Mouse (Mus musculus): ENCODE results near the gene Clta. TPM values are rescaled to one million over a fixed set of nuclear protein-coding genes. Genes with fewer than 3 reads are reported as not detected.

The Clta gene
- total RNA-seq, 2 experiments from 2014 or later = 333 to 335 TPM

DNA sequence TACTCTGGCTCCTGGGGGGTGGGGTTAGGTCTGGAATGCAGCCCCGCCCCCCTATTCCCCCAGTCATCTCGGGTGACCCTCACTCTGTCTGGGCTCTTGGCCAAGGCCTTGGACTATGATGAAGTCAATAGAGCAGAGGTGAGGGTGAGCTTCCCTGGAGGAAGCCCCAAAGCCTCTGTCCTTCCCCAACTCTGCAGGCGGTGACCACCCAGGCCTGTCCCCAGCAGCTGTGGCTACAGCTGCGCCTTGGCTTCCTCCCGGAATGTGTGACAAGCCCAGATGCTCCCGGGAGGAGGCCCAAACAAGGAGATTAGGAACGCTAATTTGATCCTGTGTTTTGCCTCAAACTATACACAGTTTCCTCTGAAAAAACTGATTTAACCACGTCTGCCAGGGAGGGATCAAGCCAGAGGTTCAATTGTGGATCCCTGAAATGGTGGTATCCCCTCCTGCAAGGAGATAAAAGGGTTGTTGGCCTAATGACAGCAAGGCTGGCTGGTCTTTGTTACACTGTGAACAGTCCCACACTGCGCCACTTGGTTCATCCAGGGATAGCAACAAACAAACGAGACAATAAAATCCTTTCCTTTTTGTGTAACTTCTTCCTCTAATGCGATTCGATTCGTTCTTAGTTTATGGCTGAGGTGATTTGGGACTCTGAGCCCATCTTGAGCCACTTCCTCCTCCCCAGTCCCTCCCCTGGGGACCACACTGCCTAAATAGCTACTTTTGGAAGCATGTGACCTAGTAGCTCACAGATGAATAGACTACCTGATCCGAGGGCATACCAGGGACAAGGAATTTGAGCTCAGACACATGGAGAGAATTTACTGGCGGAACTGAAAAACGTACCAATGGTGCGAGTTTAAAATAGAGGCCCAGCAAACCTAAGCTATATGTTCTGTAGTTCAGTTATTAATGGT is 25.5 kb upstream of the Clta start:
- DNase-seq (ENCODE audit: extremely low spot score in 1 of 2, low spot score in 2 of 2) = peak in 1 of 2 experiments; percentile 80
- intact Hi-C loops (cut with DNase I) = no loop called here

- DNase-seq (ENCODE audit: extremely low spot score in 1 of 2, low spot score in 2 of 2) = peak; percentile 90 to 93
- intact Hi-C loops (cut with DNase I) = loop anchor here (5.0 kb wide), 2 partner anchors 52 to 72 kb away; no protein-coding TSS in a partner anchor
Measured at GRCm38 (mm10) chr4:43979746-43980145, 24.5 kb upstream of the Clta start.

- intact Hi-C loops (cut with DNase I) = loop anchor here (5.0 kb wide), 2 partner anchors 53 to 73 kb away; no protein-coding TSS in a partner anchor
- no peak for DNase-seq (ENCODE audit: extremely low spot score in 1 of 2, low spot score in 2 of 2)
Measured at GRCm38 (mm10) chr4:43980236-43980635, 24.0 kb upstream of the Clta start.

- no peak for DNase-seq (ENCODE audit: extremely low spot score in 1 of 2, low spot score in 2 of 2)
- intact Hi-C loops (cut with DNase I) = loop anchor here (5.0 kb wide), 2 partner anchors 54 to 74 kb away; no protein-coding TSS in a partner anchor
Measured at GRCm38 (mm10) chr4:43980846-43981245, 23.4 kb upstream of the Clta start.

DNA sequence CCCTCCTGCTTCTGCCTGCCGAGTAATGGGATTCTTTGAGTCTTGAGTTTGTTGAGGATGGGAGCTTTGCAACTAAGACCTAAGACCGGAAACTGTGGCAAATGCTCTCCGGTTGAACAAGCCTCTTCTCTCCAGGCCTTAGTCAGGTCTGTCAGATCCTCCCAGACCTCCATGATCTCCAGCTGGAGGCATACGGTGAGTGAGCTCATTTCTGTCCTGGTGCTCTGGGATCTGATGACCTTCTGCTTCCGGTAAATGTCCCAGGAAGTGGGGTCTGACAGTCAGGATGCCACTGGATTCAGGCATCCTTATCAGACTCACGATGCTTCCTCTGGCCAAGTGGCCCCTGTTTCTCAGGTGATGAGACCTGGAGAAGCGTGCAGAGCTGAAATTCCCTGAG is 23.0 kb upstream of the Clta start:
- DNase-seq (ENCODE audit: extremely low spot score in 1 of 2, low spot score in 2 of 2) = no peak
- intact Hi-C loops (cut with DNase I) = loop anchor here (5.0 kb wide), 2 partner anchors 54 to 74 kb away; no protein-coding TSS in a partner anchor

GRCm38 (mm10) chr4:43982053-43982732 is 22.1 kb upstream of the Clta start:
- DNase-seq (ENCODE audit: extremely low spot score in 1 of 2, low spot score in 2 of 2) = peak; percentile 90 to 95
- intact Hi-C loops (cut with DNase I) = loop anchor here (2.0 to 5.0 kb wide), 3 partner anchors 23 to 75 kb away; no protein-coding TSS in a partner anchor

DNA sequence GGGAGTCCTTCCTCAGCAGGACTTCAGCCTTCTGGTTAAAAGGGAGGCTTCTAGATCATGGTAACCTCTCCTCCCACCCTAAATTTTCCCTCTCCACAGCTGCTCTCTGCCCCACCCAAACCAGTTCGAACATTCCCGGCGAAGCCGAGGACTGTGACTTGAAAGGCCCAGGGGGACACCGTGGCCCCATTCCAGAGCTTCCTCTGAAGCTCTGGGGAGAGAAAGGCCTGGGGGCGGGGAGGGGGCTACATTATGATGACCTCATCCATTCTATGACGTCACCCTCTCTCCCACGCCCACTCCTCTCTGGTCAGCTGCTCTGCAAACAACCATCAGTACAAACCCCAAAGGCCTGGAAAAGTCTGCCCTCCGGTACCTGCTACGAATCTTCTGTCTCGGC is 21.1 kb upstream of the Clta start, which contains the start of gene Ccin:
Ccin (plus strand) TSS at position 303 of the 400 bp plus-strand sequence.
- no peak for DNase-seq (ENCODE audit: extremely low spot score in 1 of 2, low spot score in 2 of 2)
- intact Hi-C loops (cut with DNase I) = loop anchor here (2.0 to 5.0 kb wide), 3 partner anchors 24 to 76 kb away; no protein-coding TSS in a partner anchor

DNA sequence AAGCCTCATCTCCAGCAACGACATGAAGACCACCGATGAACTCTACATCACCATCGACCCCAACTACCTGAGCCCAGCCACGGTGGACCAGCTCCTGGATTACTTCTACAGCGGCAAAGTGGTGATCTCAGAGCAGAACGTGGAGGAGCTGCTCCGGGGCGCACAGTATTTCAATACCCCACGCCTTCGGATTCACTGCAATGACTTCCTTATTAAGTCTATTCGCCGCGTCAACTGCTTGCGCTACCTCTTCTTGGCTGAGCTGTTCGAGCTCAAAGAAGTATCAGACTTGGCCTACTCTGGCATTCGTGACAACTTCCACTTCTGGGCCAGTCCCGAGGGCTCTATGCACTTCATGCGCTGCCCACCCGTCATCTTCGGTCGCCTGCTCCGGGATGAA is 20.5 kb upstream of the Clta start:
- intact Hi-C loops (cut with DNase I) = loop anchor here (2.0 to 5.0 kb wide), 3 partner anchors 25 to 76 kb away; no protein-coding TSS in a partner anchor

DNA sequence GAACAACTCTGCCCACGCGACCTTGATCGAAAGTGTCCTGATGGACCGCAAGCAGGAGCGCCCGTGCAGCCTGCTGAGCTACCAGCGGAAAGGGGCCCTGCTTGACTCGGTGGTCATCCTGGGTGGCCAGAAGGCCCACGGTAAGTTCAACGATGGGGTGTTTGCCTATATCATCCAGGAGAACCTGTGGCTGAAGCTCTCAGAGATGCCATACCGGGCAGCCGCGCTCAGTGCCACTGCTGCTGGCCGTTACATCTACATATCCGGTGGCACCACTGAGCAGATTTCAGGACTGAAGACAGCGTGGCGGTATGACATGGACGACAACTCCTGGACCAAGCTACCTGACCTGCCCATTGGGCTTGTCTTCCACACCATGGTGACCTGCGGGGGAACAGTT is 19.9 kb upstream of the Clta start:
- intact Hi-C loops (cut with DNase I) = loop anchor here (5.0 kb wide), 2 partner anchors 57 to 77 kb away; no protein-coding TSS in a partner anchor
- DNase-seq (ENCODE audit: extremely low spot score in 1 of 2, low spot score in 2 of 2) = no peak

More for the DNA sequence above, 20.5 kb upstream of the Clta start:
- no peak for DNase-seq (ENCODE audit: extremely low spot score in 1 of 2, low spot score in 2 of 2)

DNA sequence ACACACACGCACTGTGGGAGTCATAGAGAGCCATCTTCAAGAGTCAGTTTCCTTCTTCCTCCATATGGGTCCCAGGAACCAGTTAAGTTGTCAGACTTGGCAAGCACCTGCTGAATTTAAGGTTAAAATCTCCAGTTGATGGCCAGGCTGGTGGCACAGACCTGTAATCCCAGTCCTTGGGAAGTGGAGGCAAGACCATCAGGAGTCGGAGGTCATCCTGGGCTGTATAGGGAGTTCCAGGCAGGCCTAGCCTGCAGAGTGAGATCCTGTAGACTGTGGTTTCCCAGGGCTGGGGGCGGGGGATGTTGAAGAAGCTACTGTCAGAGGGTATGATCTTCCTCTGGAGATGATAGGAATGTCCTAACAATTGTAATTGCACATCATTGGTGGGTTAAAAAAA is 15.3 kb upstream of the Clta start:
- no peak for DNase-seq (ENCODE audit: extremely low spot score in 1 of 2, low spot score in 2 of 2)
- intact Hi-C loops (cut with DNase I) = no loop called here

DNA sequence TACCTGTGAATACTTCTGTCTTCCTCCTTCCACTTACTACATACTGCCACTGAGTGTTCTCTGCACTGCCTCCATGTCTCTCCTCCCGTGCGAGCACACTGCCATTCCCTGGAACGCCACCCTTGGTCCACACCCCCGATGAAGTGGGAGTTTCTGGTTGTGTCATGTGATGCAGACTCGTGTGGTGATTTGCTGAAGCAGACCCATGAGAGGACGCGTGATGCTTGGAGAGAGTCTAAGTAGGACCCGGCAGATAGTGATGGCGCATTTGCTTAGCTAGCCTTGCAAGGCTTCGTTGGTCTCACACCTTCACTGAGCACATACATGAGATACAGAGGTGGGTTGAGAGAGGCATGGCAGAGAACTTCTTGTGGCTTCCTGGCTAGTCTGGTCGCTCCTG is 11.2 kb upstream of the Clta start:
- no peak for DNase-seq (ENCODE audit: extremely low spot score in 1 of 2, low spot score in 2 of 2)

GRCm38 (mm10) chr4:43994342-43994741 is 9.9 kb upstream of the Clta start:
- intact Hi-C loops (cut with DNase I) = no loop called here
- DNase-seq (ENCODE audit: extremely low spot score in 1 of 2, low spot score in 2 of 2) = no peak

More for the DNA sequence above, 11.2 kb upstream of the Clta start:
- intact Hi-C loops (cut with DNase I) = no loop called here

DNA sequence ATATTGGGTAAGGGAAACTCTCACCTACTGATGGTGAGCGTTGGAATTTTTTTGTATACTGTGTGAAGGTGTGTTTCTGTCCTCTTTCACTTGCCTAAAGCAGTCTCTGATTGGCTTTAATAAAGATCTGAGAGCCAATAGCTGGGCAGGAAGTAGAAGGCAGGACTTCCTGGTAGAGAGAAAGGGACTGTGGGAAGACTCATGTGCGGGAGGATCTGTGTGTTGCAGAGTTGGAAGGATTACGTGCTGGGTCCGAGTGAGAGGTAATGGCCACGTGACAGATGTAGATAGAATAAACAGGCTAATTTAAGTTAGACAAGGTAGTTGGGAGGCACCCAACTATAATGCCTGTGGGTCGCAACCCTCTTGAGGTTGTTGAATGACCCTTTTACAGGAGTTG is 630 bp upstream of the Clta start:
- DNase-seq (ENCODE audit: extremely low spot score in 1 of 2, low spot score in 2 of 2) = no peak
- intact Hi-C loops (cut with DNase I) = no loop called here

DNA sequence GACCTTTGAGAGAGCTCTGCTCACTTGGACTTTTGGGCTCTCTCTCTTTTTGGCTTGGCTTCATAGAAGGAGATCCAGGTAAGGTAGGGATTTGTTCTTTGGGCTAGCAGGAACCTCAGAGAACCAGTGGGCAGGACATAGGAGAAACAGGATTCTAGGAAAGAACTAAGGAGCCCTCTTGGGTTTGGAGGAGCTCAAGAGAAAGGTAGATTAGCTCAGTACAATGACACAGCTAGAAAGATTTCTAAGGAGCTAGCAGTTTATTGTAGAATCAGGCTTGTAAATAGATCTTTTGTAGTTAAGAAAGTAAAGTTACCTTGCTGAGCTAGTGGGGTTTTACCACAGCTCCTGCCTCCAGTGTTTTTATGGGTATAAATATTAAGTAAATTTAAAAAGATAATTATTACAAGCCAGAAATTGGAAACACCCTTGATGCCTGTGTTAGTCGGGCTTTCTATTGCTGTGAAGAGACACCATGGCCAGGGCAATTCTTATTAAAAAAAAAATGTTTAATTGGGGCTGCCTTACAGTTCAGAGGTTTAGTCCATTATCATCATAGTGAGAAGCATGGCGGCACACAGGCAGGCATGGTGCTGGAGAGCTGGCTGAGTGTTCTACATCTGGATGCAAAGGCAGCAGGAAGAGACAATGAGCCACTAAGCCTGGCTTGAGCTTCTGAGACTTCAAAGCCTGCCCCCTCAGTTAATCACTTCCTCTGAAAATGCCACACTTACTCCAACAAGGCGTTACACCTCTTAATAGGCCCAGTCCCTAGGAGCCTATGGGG is 564 bp downstream of the Clta start:
- no peak for DNase-seq (ENCODE audit: extremely low spot score in 1 of 2, low spot score in 2 of 2)
- intact Hi-C loops (cut with DNase I) = no loop called here

GRCm38 (mm10) chr4:44010176-44010575 is 5.9 kb downstream of the Clta start:
- DNase-seq (ENCODE audit: extremely low spot score in 1 of 2, low spot score in 2 of 2) = no peak
- intact Hi-C loops (cut with DNase I) = no loop called here

DNA sequence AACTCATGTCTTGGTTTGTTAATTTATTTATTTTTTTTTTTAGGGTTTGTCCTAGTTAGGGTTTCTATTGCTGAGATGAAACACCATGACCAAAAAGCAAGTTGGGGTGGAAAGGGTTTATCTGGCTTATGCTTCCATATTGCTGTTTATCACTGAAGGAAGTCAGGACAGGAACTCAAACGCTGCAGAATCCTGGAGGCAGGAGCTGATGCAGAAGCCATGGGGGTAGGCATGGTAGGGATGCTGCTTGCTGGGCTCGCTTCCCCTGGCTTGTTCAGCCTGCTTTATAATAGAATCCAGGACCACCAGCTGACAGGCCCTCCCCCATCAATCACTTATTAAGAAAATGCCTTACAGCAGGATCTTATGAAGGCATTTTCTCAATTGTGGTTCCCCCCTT is 6.6 kb downstream of the Clta start:
- intact Hi-C loops (cut with DNase I) = no loop called here
- no peak for DNase-seq (ENCODE audit: extremely low spot score in 1 of 2, low spot score in 2 of 2)

DNA sequence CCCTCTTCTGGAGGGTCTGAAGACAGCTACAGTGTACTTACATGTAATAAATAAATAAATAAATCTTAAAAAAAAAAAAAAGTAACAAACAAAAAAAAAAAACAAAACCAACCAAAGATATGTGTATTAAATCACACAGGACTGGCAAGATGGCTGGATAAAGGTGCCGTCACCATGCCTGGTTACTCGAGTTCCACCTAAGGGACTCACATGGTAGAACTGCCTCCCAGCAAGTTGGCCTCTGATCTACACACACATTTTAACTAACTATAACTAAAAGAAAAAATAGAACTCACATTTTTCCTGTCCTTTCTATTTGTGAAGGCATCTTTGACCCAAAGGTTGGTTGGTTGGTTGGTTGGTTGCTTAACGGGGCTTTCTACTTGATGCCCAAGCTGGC is 7.5 kb downstream of the Clta start:
- no peak for DNase-seq (ENCODE audit: extremely low spot score in 1 of 2, low spot score in 2 of 2)
- intact Hi-C loops (cut with DNase I) = no loop called here
